Mouse (Mus musculus) liver, postnatal 0 days (tissue): ENCODE measurements at regions not wholly inside any gene's neighbourhood (a gene's known extent, or its start where the extent isn't known, plus 50 kb on each side); places are given as distances from the start of the nearest gene placed in this dataset.

Experiments
- CTCF ChIP-seq: sonication (generic); IDR thresholded peaks from 2 replicates; pipeline ENCODE4 v1.5.1; 2016; ENCODE audit warnings: antibody characterized with exemption, low read depth
- EP300 ChIP-seq: IDR thresholded peaks from 2 replicates; pipeline ENCODE4 v1.6.1; 2016; ENCODE audit warnings: antibody characterized with exemption, low read depth, mild to moderate bottlenecking

DNA sequence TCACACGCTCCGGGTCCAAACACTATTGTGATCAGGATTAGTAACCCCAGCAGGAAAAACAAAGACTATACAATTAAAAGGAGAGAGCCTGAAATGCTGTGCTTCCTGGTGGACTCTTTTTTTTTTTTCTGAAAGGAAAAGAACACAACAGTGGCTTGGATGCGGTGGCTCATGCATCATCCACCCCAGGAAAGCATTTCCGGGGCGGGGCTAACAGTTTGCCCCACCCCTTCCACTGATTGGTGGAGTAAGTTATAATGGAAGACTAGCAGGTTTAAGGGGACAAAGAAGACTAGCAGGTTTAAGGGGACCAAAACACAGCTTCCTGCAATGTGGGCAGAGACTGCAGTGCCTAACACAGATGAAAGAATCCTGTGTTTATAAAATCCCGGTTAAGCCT, 524.0 kb downstream of the Gm9195 start:
- TF ChIP-seq EP300 (no peak), CTCF (no peak)
